Mouse (Mus musculus) lung, postnatal 4 days (tissue): ENCODE results near the gene Borcs8.

Experiments used
- DNase-seq, 2 experiments: peaks; one replicate each; pipeline ENCODE4 v3.0.0; 2021

Borcs8 gene

DNA sequence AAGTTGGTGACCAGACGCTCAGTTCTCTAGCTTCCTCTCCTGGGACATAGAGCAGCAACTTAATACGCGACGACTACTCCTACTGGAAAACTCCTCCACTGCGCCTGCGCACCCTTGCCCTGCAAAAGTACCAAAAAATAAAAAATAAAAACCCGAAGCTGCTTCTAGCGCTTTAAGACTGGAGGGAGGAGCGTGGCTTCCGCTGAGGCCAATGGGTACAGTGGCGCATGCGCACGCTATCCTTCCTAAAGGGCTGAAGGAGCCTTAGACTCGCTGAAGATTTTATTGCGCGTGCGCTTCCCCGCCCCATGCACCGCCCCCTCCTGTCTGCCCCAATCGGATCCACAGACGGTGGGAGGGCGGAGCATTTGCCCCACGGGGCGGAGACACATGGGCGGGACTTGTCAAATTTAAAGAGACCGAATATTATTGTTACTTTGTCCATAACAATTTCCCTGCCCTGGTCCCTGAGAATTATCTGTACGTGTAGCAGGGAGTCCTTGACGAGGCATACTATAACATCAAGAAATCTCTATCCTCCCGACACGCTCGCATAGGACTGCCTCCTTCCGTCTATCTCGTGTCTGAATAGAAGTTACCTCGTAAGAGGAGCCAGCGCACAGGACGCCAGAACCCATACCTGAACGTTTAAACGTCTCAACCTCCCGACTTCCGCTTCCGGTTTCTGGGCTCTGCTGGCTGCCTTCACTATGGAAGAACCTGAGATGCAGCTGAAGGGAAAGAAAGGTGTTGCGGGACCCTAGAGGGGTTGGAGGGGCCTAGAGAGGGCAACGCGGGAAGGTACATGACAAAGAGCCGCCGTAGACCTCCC lies at the start of gene Borcs8, which contains the start of the genes Rfxank and Mef2b:
Gene Borcs8 (plus strand): TSS at position 474 of the 832 bp plus-strand sequence.
Gene Rfxank (minus strand): TSS at position 129 of the 832 bp plus-strand sequence.
Gene Mef2b (plus strand): TSS at position 686 of the 832 bp plus-strand sequence.
- peak; percentile 99 for DNase-seq

GRCm38 (mm10) chr8:70092786-70093185 lies 46.5 kb upstream of the Borcs8 start:
- no peak for DNase-seq

- no peak for DNase-seq
Measured at GRCm38 (mm10) chr8:70099276-70099675, 40.0 kb upstream of the Borcs8 start.

DNA sequence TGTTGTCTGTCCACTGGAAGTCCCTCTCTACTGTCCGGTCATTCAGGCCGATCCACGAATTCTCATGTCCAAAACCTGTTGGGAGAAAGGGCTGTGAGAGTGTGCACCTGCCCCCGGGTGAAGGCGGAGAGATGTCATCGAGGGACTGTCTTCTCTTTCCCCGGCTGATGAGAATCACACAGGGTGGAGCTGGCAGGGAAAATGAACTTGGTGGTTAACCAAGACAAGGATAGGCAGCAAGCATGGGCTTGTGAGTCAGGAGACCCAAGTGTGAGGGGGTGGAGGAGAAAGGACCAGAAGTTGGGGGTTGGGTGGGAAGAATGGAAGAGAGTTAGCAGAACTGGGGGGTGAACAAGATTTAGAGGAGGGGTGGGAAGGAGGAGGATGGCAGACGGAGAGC lies 39.1 kb upstream of the Borcs8 start:
- DNase-seq: no peak

- peak; percentile 41 to 46 for DNase-seq
Measured at GRCm38 (mm10) chr8:70104506-70104905, 34.8 kb upstream of the Borcs8 start.

DNA sequence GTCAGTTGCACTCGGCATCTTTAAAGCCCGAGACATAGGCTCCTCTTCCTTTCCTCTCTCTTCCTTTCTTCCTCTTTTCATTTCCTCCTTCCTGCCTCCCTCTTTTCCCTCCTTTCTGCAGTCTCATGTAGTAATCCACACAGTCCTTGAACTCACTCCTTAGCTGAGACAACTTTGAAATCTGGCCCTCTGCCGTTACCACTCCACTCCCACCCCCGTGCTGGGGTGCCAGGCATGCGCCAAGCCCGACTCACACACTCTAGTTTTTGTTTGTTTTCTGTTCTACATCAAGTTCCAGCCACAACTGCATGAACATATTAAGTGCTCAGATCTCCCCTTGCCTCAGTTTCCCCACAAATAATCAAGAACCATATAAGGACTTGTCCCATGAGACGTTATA lies 34.4 kb upstream of the Borcs8 start:
- no peak for DNase-seq

- no peak for DNase-seq
Measured at GRCm38 (mm10) chr8:70110451-70110850, 28.8 kb upstream of the Borcs8 start.

- DNase-seq: no peak
Measured at GRCm38 (mm10) chr8:70111192-70111795, 28.0 kb upstream of the Borcs8 start.

DNA sequence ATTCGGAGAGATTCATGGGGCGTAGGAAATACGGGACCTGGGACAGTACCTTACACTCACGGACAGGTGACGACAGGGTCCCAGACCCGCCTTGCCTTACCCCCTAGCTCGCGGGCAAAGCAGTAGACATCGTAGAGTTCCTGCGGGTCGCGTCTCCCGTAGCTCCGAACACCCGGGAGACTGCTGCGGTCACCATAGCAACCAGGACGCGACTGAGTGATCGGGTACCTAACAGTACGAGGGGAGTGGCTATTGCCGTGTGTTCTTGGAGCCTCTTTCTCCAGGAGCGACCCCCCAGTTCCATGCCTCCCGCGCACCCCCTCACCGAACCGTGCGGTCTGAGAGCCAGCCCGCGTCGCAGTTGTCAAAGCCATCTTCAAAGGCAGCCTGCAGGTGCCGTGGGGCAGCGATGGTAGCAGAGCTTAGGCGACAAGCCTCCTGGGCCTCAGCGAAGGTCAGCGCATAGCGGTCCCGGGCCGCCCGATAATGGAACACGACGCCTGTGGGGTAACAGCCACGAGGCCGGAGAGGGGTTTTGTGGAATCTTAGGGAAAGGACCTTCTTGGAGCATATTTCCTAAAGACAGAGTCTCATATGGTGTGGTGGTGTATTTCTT lies 26.8 kb upstream of the Borcs8 start:
- DNase-seq: no peak

GRCm38 (mm10) chr8:70114488-70114887 lies 24.8 kb upstream of the Borcs8 start:
- no peak for DNase-seq

- DNase-seq: no peak
Measured at GRCm38 (mm10) chr8:70114892-70115291, 24.4 kb upstream of the Borcs8 start.

- DNase-seq: peak in 1 of 2 experiments; percentile 40
Measured at GRCm38 (mm10) chr8:70117611-70118010, 21.7 kb upstream of the Borcs8 start.

- DNase-seq: no peak
Measured at GRCm38 (mm10) chr8:70118726-70119700, 20.3 kb upstream of the Borcs8 start.

DNA sequence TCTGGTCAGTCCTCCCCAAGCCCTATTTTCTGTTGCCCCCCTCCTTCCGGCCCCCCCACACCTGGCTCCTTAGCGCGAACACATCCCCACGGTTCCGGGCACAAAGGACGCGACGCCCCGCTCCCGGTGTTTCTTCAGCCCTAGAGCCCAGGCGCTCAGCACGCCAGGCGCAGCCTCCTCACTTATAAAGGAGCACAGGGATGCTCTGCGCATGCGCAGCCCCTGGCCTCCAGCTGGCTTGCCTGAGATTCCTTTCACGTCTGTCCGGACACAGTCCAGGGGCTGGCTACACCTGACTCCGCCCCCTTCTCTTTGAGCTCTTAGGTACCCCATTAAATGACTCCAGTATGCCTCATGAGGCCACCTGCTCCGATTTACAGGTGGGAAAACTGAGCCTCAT lies 18.6 kb upstream of the Borcs8 start, which contains the start of gene Ncan:
Gene Ncan (minus strand): TSS at position 207 of the 400 bp plus-strand sequence.
- DNase-seq: peak; percentile 49 to 54

- DNase-seq: no peak
Measured at GRCm38 (mm10) chr8:70122863-70123262, 16.4 kb upstream of the Borcs8 start.

- DNase-seq: no peak
Measured at GRCm38 (mm10) chr8:70124992-70125391, 14.3 kb upstream of the Borcs8 start.

GRCm38 (mm10) chr8:70128435-70128834 lies 10.9 kb upstream of the Borcs8 start:
- DNase-seq: peak; percentile 42 to 71

DNA sequence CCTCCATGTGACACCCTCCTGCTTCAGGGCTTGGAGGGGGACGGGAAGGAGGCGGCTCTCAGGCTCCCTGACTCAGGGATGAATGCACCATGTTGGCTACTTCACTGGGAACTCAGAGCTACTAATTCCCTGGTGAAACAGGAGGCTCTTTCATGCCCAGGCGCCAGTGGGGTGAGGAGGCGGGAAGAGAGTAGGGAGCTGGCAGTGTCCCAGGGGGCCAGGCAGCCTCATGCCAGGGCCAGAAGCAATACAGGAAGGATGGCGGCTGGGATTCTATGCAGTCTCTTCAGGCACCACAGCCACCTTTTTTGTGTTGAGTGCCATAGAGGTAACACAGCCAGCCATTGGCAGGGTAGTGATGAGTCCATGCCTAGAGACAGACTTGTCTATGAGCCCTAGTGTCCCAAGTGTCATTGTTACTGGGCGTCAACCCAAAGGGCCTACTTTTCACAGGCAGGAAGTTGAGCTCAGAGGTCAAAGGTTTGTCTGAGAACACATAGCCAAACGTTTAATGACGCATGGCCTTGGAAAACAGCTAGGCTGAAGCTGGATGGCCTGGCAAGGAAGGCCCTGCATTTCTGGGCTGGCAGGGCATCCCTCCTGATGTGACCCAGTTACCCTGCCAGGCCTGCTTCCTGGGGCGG lies 9.9 kb upstream of the Borcs8 start:
- peak; percentile 24 to 53 for DNase-seq

DNA sequence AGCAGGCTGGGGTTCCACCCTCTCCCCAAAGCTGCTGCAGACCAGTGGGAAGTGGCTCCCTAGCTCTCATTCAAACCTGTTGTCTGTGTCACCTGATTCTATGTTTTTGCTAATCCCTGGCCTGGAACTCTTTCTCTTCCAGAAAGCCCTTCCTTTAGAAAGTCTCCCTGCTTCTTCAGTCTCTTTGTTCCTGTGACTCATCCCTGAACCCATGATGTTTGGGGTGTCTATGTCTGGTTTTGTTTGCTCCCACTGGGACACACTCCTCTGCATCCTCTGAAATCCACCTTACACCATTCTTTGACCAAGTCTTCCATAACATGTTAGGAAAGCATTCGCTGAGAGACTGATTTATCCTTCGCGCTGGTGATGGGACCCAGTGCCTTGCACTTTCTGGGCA lies 9.2 kb upstream of the Borcs8 start:
- DNase-seq: no peak

GRCm38 (mm10) chr8:70131166-70131883 lies 8.0 kb upstream of the Borcs8 start, which contains the start of gene Nr2c2ap:
TSS of gene Nr2c2ap (plus strand) at chr8:70131333.
- peak; percentile 87 to 89 for DNase-seq

DNA sequence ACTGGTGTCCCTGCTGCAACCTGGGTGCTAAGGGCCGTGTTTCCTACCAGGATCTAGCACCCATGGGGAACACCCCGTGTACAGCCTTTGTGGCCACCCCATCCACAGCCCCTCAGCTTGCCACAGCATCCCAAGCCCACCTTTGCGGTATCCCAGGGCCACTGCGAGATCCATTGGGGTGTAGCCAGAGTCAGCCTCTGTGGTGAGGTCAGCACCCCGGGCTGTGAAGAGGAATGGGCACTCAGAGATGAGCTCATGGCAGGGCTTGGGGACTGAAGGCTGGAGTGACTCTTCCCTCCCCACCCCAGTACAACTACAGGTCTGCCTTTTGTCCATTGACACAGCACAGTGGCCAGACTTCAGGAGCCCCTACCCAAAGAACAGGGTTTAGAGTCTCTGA lies 5.2 kb upstream of the Borcs8 start:
- no peak for DNase-seq
